Mouse (Mus musculus): ENCODE data around the gene Gmip. TPM values are rescaled to one million over a fixed set of nuclear protein-coding genes. Genes with fewer than 3 reads are reported as not detected.

Gmip gene
- polyA plus RNA-seq, 1 experiment from 2014 or later, result 31.5 TPM

- Histone ChIP-seq H3K4me1 (peaks cover 36% of the 10 kb centered on the region), H3K9ac (replicated peaks) (peak overlapping the region; percentile 87), H3K27me3 (replicated peaks) (no peaks in the 10 kb centered on the region), H3K9me3 (replicated peaks) (no peaks in the 10 kb centered on the region), H3K27ac (replicated peaks) (peak overlapping the region; percentile 85), H3K36me3 (peaks cover 36% of the 10 kb centered on the region), H3K4me2 (peak overlapping the region; percentile 78), H3K4me3 (replicated peaks) (peak overlapping the region; percentile 100)
- ATAC-seq (ENCODE audit: low FRiP score), result peak; percentile 73
- WGBS, result under 1% methylated on average over 46 of the region's 48 CpGs
Observed at GRCm38 (mm10) chr8:69791415-69792068, 16.9 kb upstream of the Gmip start.

- Histone ChIP-seq H3K4me1 (peaks cover 36% of the 10 kb centered on the region), H3K9ac (replicated peaks) (no peak overlapping the region), H3K9me3 (replicated peaks) (no peaks in the 10 kb centered on the region), H3K4me2 (no peak overlapping the region), H3K4me3 (replicated peaks) (no peak overlapping the region), H3K27me3 (replicated peaks) (no peaks in the 10 kb centered on the region), H3K36me3 (peaks cover 58% of the 10 kb centered on the region), H3K27ac (replicated peaks) (no peak overlapping the region)
- no peak for ATAC-seq (ENCODE audit: low FRiP score)
- WGBS, result 94% methylated on average over 4 of the region's 4 CpGs
Observed at GRCm38 (mm10) chr8:69793666-69794065, 14.8 kb upstream of the Gmip start.

GRCm38 (mm10) chr8:69794096-69794495 is 14.4 kb upstream of the Gmip start:
- H3K9me3 ChIP-seq (replicated peaks), result no peaks in the 10 kb centered on the region
- 97% methylated on average over 3 of the region's 3 CpGs for WGBS

GRCm38 (mm10) chr8:69794901-69795300 is 13.6 kb upstream of the Gmip start:
- peaks cover 70% of the 10 kb centered on the region for H3K36me3 ChIP-seq

More at GRCm38 (mm10) chr8:69794096-69794495, 14.4 kb upstream of the Gmip start:
- Histone ChIP-seq H3K4me2 (no peak overlapping the region), H3K9ac (replicated peaks) (no peak overlapping the region), H3K36me3 (peaks cover 62% of the 10 kb centered on the region), H3K4me3 (replicated peaks) (no peak overlapping the region), H3K4me1 (peaks cover 36% of the 10 kb centered on the region), H3K27me3 (replicated peaks) (no peaks in the 10 kb centered on the region), H3K27ac (replicated peaks) (no peak overlapping the region)
- no peak for ATAC-seq (ENCODE audit: low FRiP score)

DNA sequence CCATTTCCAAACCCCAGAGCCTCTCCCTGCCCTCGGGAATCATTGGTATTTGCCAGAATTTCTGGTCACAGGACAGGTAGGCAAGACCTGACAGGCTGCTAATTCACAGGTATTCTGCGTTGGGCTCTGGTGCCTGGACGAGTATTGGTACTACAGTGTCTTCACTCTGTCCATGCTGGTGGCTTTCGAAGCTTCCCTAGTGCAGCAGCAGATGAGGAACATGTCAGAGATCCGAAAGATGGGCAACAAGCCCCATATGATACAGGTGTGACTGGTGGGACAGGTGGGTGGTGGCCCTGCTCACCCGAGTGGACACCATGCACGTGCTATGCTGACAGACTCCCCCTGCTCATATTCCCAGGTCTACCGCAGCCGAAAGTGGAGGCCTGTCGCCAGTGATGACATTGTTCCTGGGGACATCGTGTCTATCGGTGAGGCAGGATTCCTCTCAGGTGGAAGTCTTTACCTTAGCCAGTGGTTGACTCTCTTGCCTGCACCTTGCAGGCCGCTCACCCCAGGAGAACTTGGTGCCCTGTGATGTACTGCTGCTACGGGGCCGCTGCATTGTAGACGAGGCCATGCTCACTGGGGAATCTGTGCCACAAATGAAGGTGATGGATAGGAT is 11.6 kb upstream of the Gmip start:
- WGBS, result 98% methylated on average over 16 of the region's 16 CpGs
- no peak overlapping the region for H3K4me2 ChIP-seq
- no peak overlapping the region for H3K4me3 ChIP-seq (replicated peaks)
- H3K27ac ChIP-seq (replicated peaks), result no peak overlapping the region
- no peaks in the 10 kb centered on the region for H3K9me3 ChIP-seq (replicated peaks)
- peaks cover 88% of the 10 kb centered on the region for H3K36me3 ChIP-seq
- no peaks in the 10 kb centered on the region for H3K27me3 ChIP-seq (replicated peaks)
- no peak overlapping the region for H3K9ac ChIP-seq (replicated peaks)
- ATAC-seq (ENCODE audit: low FRiP score), result no peak
- H3K4me1 ChIP-seq, result peaks cover 23% of the 10 kb centered on the region

More at GRCm38 (mm10) chr8:69794901-69795300, 13.6 kb upstream of the Gmip start:
- no peak overlapping the region for H3K4me3 ChIP-seq (replicated peaks)
- WGBS, result 95% methylated on average over 6 of the region's 6 CpGs
- no peaks in the 10 kb centered on the region for H3K9me3 ChIP-seq (replicated peaks)
- no peak overlapping the region for H3K27ac ChIP-seq (replicated peaks)
- H3K9ac ChIP-seq (replicated peaks), result no peak overlapping the region
- no peak for ATAC-seq (ENCODE audit: low FRiP score)
- H3K4me2 ChIP-seq, result no peak overlapping the region
- peaks cover 32% of the 10 kb centered on the region for H3K4me1 ChIP-seq
- H3K27me3 ChIP-seq (replicated peaks), result no peaks in the 10 kb centered on the region

DNA sequence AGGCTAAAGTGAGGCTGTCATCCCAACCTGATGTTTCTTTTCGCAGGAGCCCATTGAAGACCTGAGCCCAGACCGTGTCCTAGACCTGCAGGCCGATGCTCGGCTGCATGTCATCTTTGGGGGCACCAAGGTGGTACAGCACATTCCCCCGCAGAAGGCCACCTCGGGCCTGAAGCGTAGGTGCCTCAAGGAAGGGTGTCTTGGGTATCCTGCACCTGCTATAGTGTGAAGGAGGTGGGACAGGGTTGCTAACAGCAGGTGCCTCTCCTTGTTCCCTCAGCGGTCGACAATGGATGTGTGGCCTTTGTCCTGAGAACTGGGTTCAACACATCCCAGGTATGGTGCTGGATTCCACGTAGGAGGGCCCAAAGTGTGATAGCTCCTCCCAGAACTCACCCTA is 10.8 kb upstream of the Gmip start:
- 97% methylated on average over 10 of the region's 10 CpGs for WGBS
- H3K27me3 ChIP-seq (replicated peaks), result no peaks in the 10 kb centered on the region
- no peak overlapping the region for H3K27ac ChIP-seq (replicated peaks)
- H3K36me3 ChIP-seq, result peaks cover 96% of the 10 kb centered on the region
- H3K4me1 ChIP-seq, result peaks cover 15% of the 10 kb centered on the region
- no peaks in the 10 kb centered on the region for H3K9me3 ChIP-seq (replicated peaks)
- no peak overlapping the region for H3K4me2 ChIP-seq
- H3K4me3 ChIP-seq (replicated peaks), result no peak overlapping the region
- no peak for ATAC-seq (ENCODE audit: low FRiP score)
- no peak overlapping the region for H3K9ac ChIP-seq (replicated peaks)

GRCm38 (mm10) chr8:69799261-69799660 is 9.2 kb upstream of the Gmip start:
- H3K27ac ChIP-seq (replicated peaks), result no peak overlapping the region
- 93% methylated on average over 8 of the region's 8 CpGs for WGBS
- H3K9ac ChIP-seq (replicated peaks), result no peak overlapping the region
- no peak overlapping the region for H3K4me2 ChIP-seq
- H3K9me3 ChIP-seq (replicated peaks), result no peaks in the 10 kb centered on the region
- no peaks in the 10 kb centered on the region for H3K4me1 ChIP-seq
- H3K27me3 ChIP-seq (replicated peaks), result no peaks in the 10 kb centered on the region
- peaks cover 99% of the 10 kb centered on the region for H3K36me3 ChIP-seq
- no peak for ATAC-seq (ENCODE audit: low FRiP score)
- H3K4me3 ChIP-seq (replicated peaks), result no peak overlapping the region

GRCm38 (mm10) chr8:69799946-69800345 is 8.5 kb upstream of the Gmip start:
- Histone ChIP-seq H3K4me2 (no peak overlapping the region), H3K4me1 (no peaks in the 10 kb centered on the region), H3K27me3 (replicated peaks) (no peaks in the 10 kb centered on the region), H3K27ac (replicated peaks) (no peak overlapping the region), H3K9ac (replicated peaks) (no peak overlapping the region), H3K36me3 (peaks cover 97% of the 10 kb centered on the region), H3K9me3 (replicated peaks) (no peaks in the 10 kb centered on the region), H3K4me3 (replicated peaks) (no peak overlapping the region)
- WGBS, result 96% methylated on average over 5 of the region's 5 CpGs
- ATAC-seq (ENCODE audit: low FRiP score), result no peak

DNA sequence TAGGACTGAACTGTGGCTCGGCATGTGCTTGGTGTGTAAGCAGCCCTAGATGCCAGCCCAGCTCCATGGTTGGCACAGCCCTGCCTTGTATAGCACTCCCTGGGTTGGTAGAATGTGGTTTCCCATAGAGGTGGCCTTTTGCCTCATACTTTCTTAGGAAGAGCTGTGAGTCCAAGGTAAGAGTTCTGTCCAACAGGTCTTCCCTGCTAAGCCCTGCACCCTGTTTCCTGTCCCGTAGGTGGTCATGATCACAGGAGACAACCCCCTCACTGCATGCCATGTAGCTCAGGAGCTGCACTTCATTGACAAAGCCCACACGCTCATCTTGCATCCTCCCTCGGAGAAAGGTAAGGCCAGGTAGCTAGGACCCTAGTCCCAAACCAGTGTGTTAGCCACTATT is 6.7 kb upstream of the Gmip start:
- 97% methylated on average over 4 of the region's 4 CpGs for WGBS
- no peaks in the 10 kb centered on the region for H3K9me3 ChIP-seq (replicated peaks)

GRCm38 (mm10) chr8:69802216-69802615 is 6.3 kb upstream of the Gmip start:
- Histone ChIP-seq H3K27ac (replicated peaks) (no peak overlapping the region), H3K4me1 (no peaks in the 10 kb centered on the region), H3K36me3 (peaks cover 97% of the 10 kb centered on the region), H3K9ac (replicated peaks) (no peak overlapping the region), H3K4me2 (no peak overlapping the region), H3K27me3 (replicated peaks) (no peaks in the 10 kb centered on the region), H3K9me3 (replicated peaks) (no peaks in the 10 kb centered on the region), H3K4me3 (replicated peaks) (no peak overlapping the region)
- ATAC-seq (ENCODE audit: low FRiP score), result no peak

More for the DNA sequence above, 6.7 kb upstream of the Gmip start:
- no peak overlapping the region for H3K9ac ChIP-seq (replicated peaks)
- H3K4me2 ChIP-seq, result no peak overlapping the region
- H3K4me3 ChIP-seq (replicated peaks), result no peak overlapping the region
- H3K4me1 ChIP-seq, result no peaks in the 10 kb centered on the region
- no peak for ATAC-seq (ENCODE audit: low FRiP score)
- no peak overlapping the region for H3K27ac ChIP-seq (replicated peaks)
- no peaks in the 10 kb centered on the region for H3K27me3 ChIP-seq (replicated peaks)
- peaks cover 97% of the 10 kb centered on the region for H3K36me3 ChIP-seq

- Histone ChIP-seq H3K27ac (replicated peaks) (no peak overlapping the region), H3K27me3 (replicated peaks) (no peaks in the 10 kb centered on the region), H3K9me3 (replicated peaks) (no peaks in the 10 kb centered on the region), H3K36me3 (peaks cover 92% of the 10 kb centered on the region), H3K4me1 (peaks cover 5% of the 10 kb centered on the region), H3K4me2 (no peak overlapping the region), H3K4me3 (replicated peaks) (no peak overlapping the region), H3K9ac (replicated peaks) (no peak overlapping the region)
- 94% methylated on average over 7 of the region's 7 CpGs for WGBS
- ATAC-seq (ENCODE audit: low FRiP score), result no peak
Observed at GRCm38 (mm10) chr8:69803366-69803765, 5.1 kb upstream of the Gmip start.

GRCm38 (mm10) chr8:69804537-69804936 is 3.9 kb upstream of the Gmip start:
- Histone ChIP-seq H3K36me3 (peaks cover 80% of the 10 kb centered on the region), H3K9me3 (replicated peaks) (no peaks in the 10 kb centered on the region), H3K9ac (replicated peaks) (no peak overlapping the region), H3K27ac (replicated peaks) (no peak overlapping the region), H3K27me3 (replicated peaks) (no peaks in the 10 kb centered on the region), H3K4me3 (replicated peaks) (no peak overlapping the region), H3K4me2 (no peak overlapping the region), H3K4me1 (peaks cover 11% of the 10 kb centered on the region)
- 95% methylated on average over 6 of the region's 6 CpGs for WGBS
- no peak for ATAC-seq (ENCODE audit: low FRiP score)

Data from neural tube, embryonic 15.5 days (tissue).